Mouse (Mus musculus): ENCODE data around the gene Anks1. TPM values are rescaled to one million over a fixed set of nuclear protein-coding genes. Genes with fewer than 3 reads are reported as not detected.

Anks1 gene
- polyA plus RNA-seq, 1 experiment from 2014 or later: 14.4 TPM

DNA sequence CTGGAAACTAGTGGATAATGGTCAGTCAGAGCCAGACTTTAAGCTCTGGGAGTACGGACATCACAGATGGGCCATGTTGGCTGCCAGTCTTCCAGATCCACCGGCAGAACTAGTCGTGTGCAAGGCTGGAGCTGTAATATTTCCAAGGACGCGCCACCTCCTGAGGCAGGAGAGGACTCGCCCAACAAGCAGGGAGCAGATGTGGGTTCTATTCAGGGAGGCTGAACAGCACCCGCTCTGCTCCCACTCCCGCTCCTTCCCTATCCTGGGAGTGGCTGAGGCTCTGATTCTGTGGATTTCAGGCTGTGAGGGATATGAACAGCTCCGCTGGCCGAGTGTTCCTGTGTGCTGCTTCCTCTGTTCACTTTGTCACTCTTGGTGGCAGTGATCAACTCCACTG, 121.3 kb downstream of the Anks1 start:
- Histone ChIP-seq H3K27me3 (no peaks in the 10 kb centered on the region), H3K4me2 (no peak overlapping the region), H3K27ac (no peak overlapping the region), H3K36me3 (0 out of 2 replicates have a peak, but pooled peaks cover 5% of the 10 kb centered on the region), H3K9me3 (replicated peaks) (no peaks in the 10 kb centered on the region), H3K4me3 (replicated peaks) (no peak overlapping the region), H3K9ac (no peak overlapping the region), H3K4me1 (peaks cover 48% of the 10 kb centered on the region)
- ATAC-seq (replicated peaks; ENCODE audit: low FRiP score): no peak
- 89% methylated on average over 10 of the region's 10 CpGs for WGBS

DNA sequence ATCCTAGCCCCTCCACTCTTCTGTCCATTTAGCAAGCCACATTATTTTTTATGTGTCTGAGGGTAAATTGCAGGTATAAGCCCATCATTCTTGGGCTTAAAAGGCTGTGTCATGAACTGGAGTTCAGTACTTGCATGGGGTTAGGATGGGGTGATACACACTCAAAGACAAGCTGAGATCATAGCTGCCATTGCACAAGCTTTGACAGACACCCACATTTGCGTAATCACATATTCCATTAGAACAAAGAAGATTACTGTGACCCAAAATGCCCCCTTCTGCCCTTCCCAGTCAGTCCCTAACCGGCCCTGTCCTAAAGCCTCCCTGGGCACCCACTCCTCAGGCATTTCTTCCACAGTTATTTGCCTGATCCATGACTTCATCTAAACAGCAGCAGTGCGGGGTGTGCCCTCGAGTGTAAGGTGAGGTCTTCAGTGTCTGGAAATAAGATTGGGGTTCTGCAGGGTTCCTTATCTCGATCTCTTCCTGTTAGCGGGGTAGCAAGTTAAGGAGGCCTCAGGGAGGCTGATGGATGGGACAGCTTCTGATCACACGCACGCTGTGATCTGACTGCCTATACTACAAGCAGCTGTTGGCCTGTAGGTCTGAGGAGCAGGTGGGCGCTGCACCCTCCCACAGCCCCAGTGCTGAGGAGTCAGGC, 122.3 kb downstream of the Anks1 start:
- no peak overlapping the region for H3K4me3 ChIP-seq (replicated peaks)
- no peak overlapping the region for H3K9ac ChIP-seq
- ATAC-seq (replicated peaks; ENCODE audit: low FRiP score): no peak
- no peaks in the 10 kb centered on the region for H3K27me3 ChIP-seq
- 0 out of 2 replicates have a peak, but pooled peaks cover 5% of the 10 kb centered on the region for H3K36me3 ChIP-seq
- no peak overlapping the region for H3K4me2 ChIP-seq
- H3K9me3 ChIP-seq (replicated peaks): no peaks in the 10 kb centered on the region
- no peak overlapping the region for H3K27ac ChIP-seq
- peaks cover 38% of the 10 kb centered on the region for H3K4me1 ChIP-seq
- WGBS: 64% methylated on average over 9 of the region's 9 CpGs

GRCm38 (mm10) chr17:28032219-28032618, 123.1 kb downstream of the Anks1 start:
- Histone ChIP-seq H3K9me3 (replicated peaks) (no peaks in the 10 kb centered on the region), H3K4me1 (peaks cover 42% of the 10 kb centered on the region), H3K36me3 (0 out of 2 replicates have a peak, but pooled peaks cover 5% of the 10 kb centered on the region), H3K27me3 (no peaks in the 10 kb centered on the region), H3K9ac (no peak overlapping the region), H3K4me2 (no peak overlapping the region), H3K27ac (no peak overlapping the region), H3K4me3 (replicated peaks) (no peak overlapping the region)
- no peak for ATAC-seq (replicated peaks; ENCODE audit: low FRiP score)
- WGBS: 64% methylated on average over 10 of the region's 10 CpGs

DNA sequence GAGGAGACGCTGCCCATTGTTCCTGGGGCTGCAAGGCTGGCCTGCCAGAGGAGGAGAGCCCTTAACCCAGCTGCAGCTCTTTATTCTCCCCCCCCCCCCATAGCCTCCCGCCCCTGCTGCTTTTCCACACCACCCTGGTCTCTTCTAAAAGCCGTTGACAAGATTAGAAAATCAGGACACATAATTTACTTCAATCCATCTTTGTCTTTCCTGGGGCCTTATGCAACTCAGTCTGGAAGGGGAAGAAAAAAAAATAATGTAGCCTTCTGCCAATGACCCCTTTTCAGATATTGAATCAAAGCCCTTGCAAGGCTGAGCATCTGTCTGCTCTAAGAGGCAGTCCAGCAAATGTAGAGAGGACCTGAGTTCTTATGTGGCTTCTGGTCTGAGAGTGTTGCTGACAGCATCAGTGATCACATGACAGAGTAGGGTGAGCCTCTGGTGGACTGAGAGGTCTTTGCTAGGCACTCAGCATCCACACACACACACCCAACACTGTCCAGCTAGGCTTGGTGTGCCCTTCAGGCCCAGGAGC, 124.0 kb downstream of the Anks1 start:
- ATAC-seq (replicated peaks; ENCODE audit: low FRiP score): no peak
- WGBS: 63% methylated on average over 3 of the region's 3 CpGs
- H3K27me3 ChIP-seq: no peaks in the 10 kb centered on the region
- no peak overlapping the region for H3K27ac ChIP-seq
- H3K36me3 ChIP-seq: 0 out of 2 replicates have a peak, but pooled peaks cover 5% of the 10 kb centered on the region
- H3K4me2 ChIP-seq: no peak overlapping the region
- H3K9ac ChIP-seq: no peak overlapping the region
- H3K9me3 ChIP-seq (replicated peaks): no peaks in the 10 kb centered on the region
- no peak overlapping the region for H3K4me3 ChIP-seq (replicated peaks)
- peaks cover 42% of the 10 kb centered on the region for H3K4me1 ChIP-seq

DNA sequence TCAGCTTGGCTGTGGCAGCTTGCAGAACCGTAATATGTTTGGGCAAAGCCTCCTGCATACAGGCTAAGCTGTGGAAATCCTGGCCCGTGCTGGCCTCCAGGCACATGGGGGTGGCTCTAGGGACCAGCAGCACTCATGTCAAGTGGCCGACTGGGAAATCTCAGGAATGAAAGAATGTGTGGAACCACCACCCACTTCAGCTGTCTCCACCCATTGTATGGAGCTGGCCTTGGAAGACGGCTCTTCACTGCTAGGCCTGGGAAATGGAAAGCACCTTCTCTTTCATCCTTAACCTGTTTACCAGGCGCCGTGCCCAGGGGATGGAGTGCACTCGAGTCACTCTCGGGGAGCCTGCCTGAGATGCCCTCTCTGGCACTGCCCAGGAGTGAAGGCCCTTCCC, 125.9 kb downstream of the Anks1 start:
- no peak overlapping the region for H3K27ac ChIP-seq
- no peak overlapping the region for H3K4me2 ChIP-seq
- ATAC-seq (replicated peaks; ENCODE audit: low FRiP score): no peak

DNA sequence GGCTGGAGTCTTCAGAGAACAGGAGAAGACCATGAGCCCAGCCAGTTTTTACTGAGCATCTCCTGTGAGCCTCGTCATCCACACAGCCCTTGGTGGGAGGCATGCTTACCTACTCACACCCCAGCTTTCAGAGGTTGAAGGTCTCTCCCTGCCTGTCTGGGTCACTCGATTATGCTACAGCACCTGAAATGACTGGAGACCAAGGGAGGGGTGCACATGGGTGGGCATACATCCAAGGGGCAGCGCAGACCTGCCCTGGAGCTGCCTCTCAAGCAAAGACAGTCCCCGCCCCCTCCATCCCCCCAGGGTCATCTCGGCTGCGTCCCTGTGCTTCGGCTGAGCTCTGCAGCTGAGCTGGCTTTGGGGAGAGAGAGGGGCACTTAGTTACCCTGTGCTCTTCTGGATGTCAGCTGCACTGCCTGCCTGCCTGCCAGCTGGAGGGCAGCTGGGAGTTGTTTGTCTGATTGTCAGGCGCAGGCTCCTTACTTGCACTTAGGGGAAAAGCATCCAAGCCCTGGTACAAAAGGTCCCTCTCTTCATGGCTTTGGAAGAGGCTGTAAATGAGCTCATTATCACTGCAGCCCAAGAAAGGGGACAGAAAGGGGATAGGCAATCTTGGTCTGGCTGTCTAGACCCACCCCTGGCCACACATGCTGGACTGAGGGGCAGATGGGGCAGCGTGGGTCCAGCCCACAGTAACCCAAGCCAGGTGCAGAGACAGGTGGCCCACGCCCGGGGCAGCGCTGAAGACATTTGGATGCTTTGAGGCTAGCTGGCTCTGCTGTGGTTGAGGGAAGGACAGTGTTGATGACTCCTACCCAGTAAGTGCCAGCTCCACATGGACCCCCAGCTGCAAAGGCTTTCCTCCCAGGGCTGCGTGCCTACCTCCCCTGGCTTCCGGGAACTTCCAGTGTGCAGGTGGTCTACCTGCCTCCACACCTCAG, 128.0 kb downstream of the Anks1 start:
- ATAC-seq (replicated peaks; ENCODE audit: low FRiP score): no peak
- Histone ChIP-seq H3K9me3 (replicated peaks) (no peaks in the 10 kb centered on the region), H3K27me3 (no peaks in the 10 kb centered on the region), H3K4me2 (no peak overlapping the region), H3K9ac (no peak overlapping the region), H3K4me1 (peaks cover 22% of the 10 kb centered on the region), H3K27ac (no peak overlapping the region), H3K36me3 (peaks cover 20% of the 10 kb centered on the region), H3K4me3 (replicated peaks) (no peak overlapping the region)
- WGBS: 50% methylated on average over 14 of the region's 14 CpGs

More for the DNA sequence above, 125.9 kb downstream of the Anks1 start:
- Histone ChIP-seq H3K9me3 (replicated peaks) (no peaks in the 10 kb centered on the region), H3K36me3 (peaks cover 14% of the 10 kb centered on the region; the same call in 1 of the 2 replicates), H3K4me1 (peaks cover 28% of the 10 kb centered on the region), H3K4me3 (replicated peaks) (no peak overlapping the region), H3K9ac (no peak overlapping the region), H3K27me3 (no peaks in the 10 kb centered on the region)
- 79% methylated on average over 8 of the region's 8 CpGs for WGBS

GRCm38 (mm10) chr17:28040620-28041019, 131.5 kb downstream of the Anks1 start:
- no peaks in the 10 kb centered on the region for H3K27me3 ChIP-seq
- H3K4me2 ChIP-seq: no peak overlapping the region; the same call in 1 of the 2 replicates
- H3K36me3 ChIP-seq: peaks cover 39% of the 10 kb centered on the region
- no peak overlapping the region for H3K4me3 ChIP-seq (replicated peaks)
- 30% methylated on average over 16 of the region's 16 CpGs for WGBS
- no peak overlapping the region for H3K27ac ChIP-seq
- H3K9me3 ChIP-seq (replicated peaks): no peaks in the 10 kb centered on the region
- ATAC-seq (replicated peaks; ENCODE audit: low FRiP score): no peak
- peaks cover 17% of the 10 kb centered on the region for H3K4me1 ChIP-seq
- H3K9ac ChIP-seq: no peak overlapping the region

GRCm38 (mm10) chr17:28041298-28041697, 132.2 kb downstream of the Anks1 start:
- Histone ChIP-seq H3K4me1 (peaks cover 17% of the 10 kb centered on the region), H3K9ac (no peak overlapping the region), H3K4me2 (no peak overlapping the region), H3K27ac (no peak overlapping the region), H3K4me3 (replicated peaks) (no peak overlapping the region), H3K36me3 (peaks cover 41% of the 10 kb centered on the region), H3K9me3 (replicated peaks) (no peaks in the 10 kb centered on the region), H3K27me3 (no peaks in the 10 kb centered on the region)
- 88% methylated on average over 13 of the region's 13 CpGs for WGBS
- ATAC-seq (replicated peaks; ENCODE audit: low FRiP score): no peak

DNA sequence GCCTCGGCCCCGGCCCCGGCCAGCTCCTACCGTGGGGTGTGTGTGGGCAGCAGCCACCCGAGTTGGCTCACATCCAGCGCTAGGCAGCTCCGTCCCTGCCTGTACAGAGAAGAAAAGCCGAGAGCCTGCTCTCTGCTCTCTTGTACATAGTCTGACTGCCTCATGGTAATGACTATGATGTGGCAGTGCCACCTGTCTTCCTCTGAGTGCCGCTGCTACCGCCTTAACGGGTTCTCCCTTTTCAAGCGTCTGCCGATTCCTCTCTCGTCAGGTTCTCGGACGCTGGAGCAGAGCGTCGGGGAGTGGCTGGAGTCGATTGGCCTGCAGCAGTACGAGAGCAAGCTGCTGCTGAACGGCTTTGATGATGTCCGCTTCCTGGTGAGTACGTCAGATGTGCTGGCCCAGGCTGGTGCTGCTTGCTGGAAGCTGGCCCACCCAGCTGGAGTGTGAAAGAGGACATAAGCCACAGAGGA, 133.2 kb downstream of the Anks1 start:
- Histone ChIP-seq H3K36me3 (peaks cover 49% of the 10 kb centered on the region), H3K9ac (no peak overlapping the region), H3K27ac (0 out of 2 replicates have a peak overlapping the region, but pooled peaks have one; percentile 6), H3K27me3 (no peaks in the 10 kb centered on the region), H3K4me1 (peaks cover 9% of the 10 kb centered on the region), H3K4me3 (replicated peaks) (no peak overlapping the region), H3K4me2 (no peak overlapping the region), H3K9me3 (replicated peaks) (no peaks in the 10 kb centered on the region)
- 0 out of 2 replicates have a peak, but pooled peaks have one; percentile 31 for ATAC-seq (replicated peaks; ENCODE audit: low FRiP score)
- 45% methylated on average over 23 of the region's 23 CpGs for WGBS

GRCm38 (mm10) chr17:28047017-28047416, 137.9 kb downstream of the Anks1 start:
- H3K36me3 ChIP-seq: peaks cover 56% of the 10 kb centered on the region
- H3K27me3 ChIP-seq: no peaks in the 10 kb centered on the region
- H3K27ac ChIP-seq: no peak overlapping the region
- no peaks in the 10 kb centered on the region for H3K9me3 ChIP-seq (replicated peaks)
- ATAC-seq (replicated peaks; ENCODE audit: low FRiP score): no peak
- no peak overlapping the region for H3K4me3 ChIP-seq (replicated peaks)
- peaks cover 5% of the 10 kb centered on the region for H3K4me1 ChIP-seq
- no peak overlapping the region for H3K4me2 ChIP-seq
- 95% methylated on average over 5 of the region's 5 CpGs for WGBS
- H3K9ac ChIP-seq: no peak overlapping the region

DNA sequence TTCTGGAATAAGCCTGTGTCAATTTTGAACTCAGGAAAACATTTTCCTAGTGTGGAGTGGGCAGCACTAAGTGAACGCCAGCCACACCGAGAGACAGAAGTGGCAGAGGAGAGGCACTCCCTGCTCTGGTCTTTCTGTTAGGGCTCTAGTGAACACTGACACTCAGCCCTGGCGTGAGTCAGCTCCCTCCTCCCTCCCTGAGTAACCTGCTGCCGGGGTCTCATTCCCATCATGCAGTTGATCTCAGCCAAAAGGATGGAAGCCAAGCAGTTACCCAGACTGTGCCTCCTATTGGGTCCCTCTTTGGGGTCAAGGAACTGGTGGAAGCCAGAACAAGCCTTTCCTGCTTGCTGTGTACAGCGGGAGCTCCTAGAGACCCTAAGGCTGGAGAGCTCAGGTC, 138.4 kb downstream of the Anks1 start:
- ATAC-seq (replicated peaks; ENCODE audit: low FRiP score): no peak
- H3K9ac ChIP-seq: no peak overlapping the region
- no peak overlapping the region for H3K27ac ChIP-seq
- no peaks in the 10 kb centered on the region for H3K27me3 ChIP-seq
- H3K36me3 ChIP-seq: peaks cover 52% of the 10 kb centered on the region
- 80% methylated on average over 5 of the region's 5 CpGs for WGBS
- H3K4me1 ChIP-seq: peaks cover 3% of the 10 kb centered on the region; the same call in 1 of the 2 replicates
- H3K4me3 ChIP-seq (replicated peaks): no peak overlapping the region
- H3K9me3 ChIP-seq (replicated peaks): no peaks in the 10 kb centered on the region
- H3K4me2 ChIP-seq: no peak overlapping the region

- peaks cover 51% of the 10 kb centered on the region for H3K36me3 ChIP-seq
- no peaks in the 10 kb centered on the region for H3K9me3 ChIP-seq (replicated peaks)
- no peak overlapping the region for H3K27ac ChIP-seq
- 49% methylated on average over 4 of the region's 4 CpGs for WGBS
- H3K9ac ChIP-seq: no peak overlapping the region
- H3K4me1 ChIP-seq: peaks cover 10% of the 10 kb centered on the region
- H3K4me3 ChIP-seq (replicated peaks): no peak overlapping the region
- ATAC-seq (replicated peaks; ENCODE audit: low FRiP score): peak; percentile 75
- H3K4me2 ChIP-seq: no peak overlapping the region
- H3K27me3 ChIP-seq: no peaks in the 10 kb centered on the region
Measured at GRCm38 (mm10) chr17:28048425-28048824, 139.3 kb downstream of the Anks1 start.

All from kidney, embryonic 15.5 days (tissue).